Mouse (Mus musculus): ENCODE data around the gene Gm20479.

DNA sequence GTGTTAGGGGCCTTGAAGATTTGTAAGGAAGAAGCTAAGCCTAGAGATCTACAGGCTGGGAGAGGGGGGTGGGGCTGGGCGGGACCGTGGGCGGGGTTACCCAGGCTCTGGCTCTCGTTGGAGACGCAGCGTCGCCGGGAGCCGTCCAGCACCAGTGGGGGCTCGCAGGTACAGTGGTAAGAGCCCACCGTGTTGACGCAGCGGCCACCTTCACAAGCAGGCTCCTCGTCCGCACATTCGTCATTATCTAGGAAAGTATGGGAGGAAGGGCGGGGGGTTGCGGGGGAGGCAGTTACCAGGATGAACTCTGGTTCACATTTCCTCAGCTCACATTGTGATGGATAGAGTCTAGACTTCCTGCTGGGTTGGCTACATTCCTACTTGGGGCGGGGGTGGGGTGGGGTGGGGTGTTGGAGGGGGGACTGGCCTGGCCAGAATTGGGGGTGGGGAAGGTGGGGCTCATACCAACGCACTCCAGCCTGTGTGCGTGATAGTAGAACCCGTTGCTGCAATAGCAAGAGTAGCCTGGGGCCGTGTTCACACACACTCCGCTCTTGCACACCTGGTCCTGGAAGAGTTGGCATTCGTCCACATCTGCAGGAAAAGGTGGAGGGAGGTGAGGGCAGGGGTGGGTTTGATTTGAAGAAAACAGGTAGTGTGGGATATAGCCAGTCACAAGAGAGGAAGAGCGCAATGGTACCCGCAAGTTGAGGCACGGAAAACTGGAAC lies 48.2 kb downstream of the Gm20479 start:
- no peak for TF ChIP-seq POLR2A (IDR thresholded peaks at IDR 0.05; ENCODE audit: insufficient read length, low read depth)
- no peak for TF ChIP-seq USF1 (IDR thresholded peaks at IDR 0.05; ENCODE audit: low read depth)
- TF ChIP-seq MAX (IDR thresholded peaks at IDR 0.05; ENCODE audit: low read depth) = no peak
- no peak for TF ChIP-seq E2F4 (IDR thresholded peaks at IDR 0.05; ENCODE audit: insufficient read depth)
- TF ChIP-seq POLR2AphosphoS2 (IDR thresholded peaks at IDR 0.05; ENCODE audit: insufficient read length, low read depth) = no peak

Data from myocyte (in vitro differentiated cells).